Mouse (Mus musculus) embryo, embryonic 11 days (tissue): ENCODE measurements around the gene Hs3st5.
"Not testable (repeated sequence)": the region's sequence is repeated elsewhere in the genome, so short reads cannot be mapped to it uniquely, and the experiment has no call there.

Source experiments
- DNase-seq: peaks from one replicate; pipeline ENCODE4 v3.0.0-alpha.2; 2015

Hs3st5 gene

GRCm38 (mm10) chr10:36558736-36559135 is 52.1 kb downstream of the Hs3st5 start:
- no peak for DNase-seq

- DNase-seq = no peak
These were observed 60.6 kb downstream of the Hs3st5 start for GRCm38 (mm10) chr10:36567258-36567657.

GRCm38 (mm10) chr10:36572540-36572939 is 65.9 kb downstream of the Hs3st5 start:
- DNase-seq = no peak

GRCm38 (mm10) chr10:36578375-36579145 is 71.9 kb downstream of the Hs3st5 start:
- no peak for DNase-seq

GRCm38 (mm10) chr10:36610400-36610799 is 103.8 kb downstream of the Hs3st5 start:
- no peak for DNase-seq

GRCm38 (mm10) chr10:36611415-36611814 is 104.8 kb downstream of the Hs3st5 start:
- DNase-seq = not testable (repeated sequence)

GRCm38 (mm10) chr10:36623037-36623436 is 116.4 kb downstream of the Hs3st5 start:
- no peak for DNase-seq

- no peak for DNase-seq
These were observed 121.3 kb downstream of the Hs3st5 start for GRCm38 (mm10) chr10:36627952-36628351.

GRCm38 (mm10) chr10:36631746-36632145 is 125.1 kb downstream of the Hs3st5 start:
- no peak for DNase-seq

GRCm38 (mm10) chr10:36650653-36651052 is 144.0 kb downstream of the Hs3st5 start:
- DNase-seq = no peak

GRCm38 (mm10) chr10:36713974-36714373 is 207.4 kb downstream of the Hs3st5 start:
- no peak for DNase-seq

- DNase-seq = no peak
These were observed 219.6 kb downstream of the Hs3st5 start for GRCm38 (mm10) chr10:36726239-36726638.

- DNase-seq = peak; percentile 41
These were observed 222.9 kb downstream of the Hs3st5 start for GRCm38 (mm10) chr10:36729361-36730098.

GRCm38 (mm10) chr10:36739375-36739774 is 232.8 kb downstream of the Hs3st5 start:
- DNase-seq = no peak

- DNase-seq = no peak
These were observed 243.4 kb downstream of the Hs3st5 start for GRCm38 (mm10) chr10:36750021-36750420.

- no peak for DNase-seq
These were observed 247.9 kb downstream of the Hs3st5 start for GRCm38 (mm10) chr10:36754471-36754870.

GRCm38 (mm10) chr10:36773595-36773994 is 267.0 kb downstream of the Hs3st5 start:
- no peak for DNase-seq

- no peak for DNase-seq
These were observed 268.3 kb downstream of the Hs3st5 start for GRCm38 (mm10) chr10:36774898-36775297.

- DNase-seq = no peak
These were observed 275.0 kb downstream of the Hs3st5 start for GRCm38 (mm10) chr10:36781641-36782040.

- DNase-seq = no peak
These were observed 280.4 kb downstream of the Hs3st5 start for GRCm38 (mm10) chr10:36786970-36787369.

GRCm38 (mm10) chr10:36791771-36792170 is 285.2 kb downstream of the Hs3st5 start:
- peak; percentile 55 for DNase-seq

GRCm38 (mm10) chr10:36795311-36795710 is 288.7 kb downstream of the Hs3st5 start:
- DNase-seq = no peak

- peak; percentile 26 for DNase-seq
These were observed 294.4 kb downstream of the Hs3st5 start for GRCm38 (mm10) chr10:36800925-36801482.

GRCm38 (mm10) chr10:36803705-36804104 is 297.1 kb downstream of the Hs3st5 start:
- peak; percentile 56 for DNase-seq
